Mouse (Mus musculus): Measurements from ENCODE around the gene Rere. TPM values are rescaled to one million over a fixed set of nuclear protein-coding genes. Genes with fewer than 3 reads are reported as not detected.

Rere gene
- total and polyA plus RNA-seq, 2 experiments from 2014 or later = 25.9 to 32.9 TPM

GRCm38 (mm10) chr4:150291900-150292299 lies 10.5 kb downstream of the Rere start:
- Histone ChIP-seq H3K27me3 (ENCODE audit: insufficient read depth, low read length) (no peaks in the 10 kb centered on the region), H3K4me3 (ENCODE audit: low read length) (no peak overlapping the region), H3K36me3 (ENCODE audit: insufficient read depth, low read length) (no peaks in the 10 kb centered on the region), H3K27ac (no peak overlapping the region), H3K4me1 (ENCODE audit: insufficient read depth, low read length) (no peaks in the 10 kb centered on the region), H3K4me2 (ENCODE audit: low read depth, low read length) (no peak overlapping the region), H3K9ac (replicated peaks; ENCODE audit: low read length) (no peak overlapping the region), H3K9me3 (ENCODE audit: low read length) (no peaks in the 10 kb centered on the region)
- no peak for DNase-seq (ENCODE audit: low spot score)
- peak; percentile 39 for TF ChIP-seq CTCF (IDR thresholded peaks at IDR 0.05; ENCODE audit: low read depth)
- WGBS = 93% methylated on average over 3 of the region's 3 CpGs
- no peak for ATAC-seq

- WGBS = 95% methylated on average over 7 of the region's 7 CpGs
- Histone ChIP-seq H3K27me3 (ENCODE audit: insufficient read depth, low read length) (no peaks in the 10 kb centered on the region), H3K36me3 (ENCODE audit: insufficient read depth, low read length) (no peaks in the 10 kb centered on the region), H3K9ac (replicated peaks; ENCODE audit: low read length) (no peak overlapping the region), H3K4me3 (ENCODE audit: low read length) (no peak overlapping the region), H3K4me1 (ENCODE audit: insufficient read depth, low read length) (no peaks in the 10 kb centered on the region), H3K9me3 (ENCODE audit: low read length) (no peaks in the 10 kb centered on the region), H3K27ac (no peak overlapping the region), H3K4me2 (ENCODE audit: low read depth, low read length) (no peak overlapping the region)
- DNase-seq (ENCODE audit: low spot score) (no peak), ATAC-seq (no peak)
- no peak for TF ChIP-seq CTCF (IDR thresholded peaks at IDR 0.05; ENCODE audit: low read depth)
Observed at GRCm38 (mm10) chr4:150294870-150295269, 13.4 kb downstream of the Rere start.

GRCm38 (mm10) chr4:150295966-150296365 lies 14.5 kb downstream of the Rere start:
- Histone ChIP-seq H3K9me3 (ENCODE audit: low read length) (no peaks in the 10 kb centered on the region), H3K9ac (replicated peaks; ENCODE audit: low read length) (no peak overlapping the region), H3K27me3 (ENCODE audit: insufficient read depth, low read length) (no peaks in the 10 kb centered on the region), H3K36me3 (ENCODE audit: insufficient read depth, low read length) (no peaks in the 10 kb centered on the region), H3K4me2 (ENCODE audit: low read depth, low read length) (no peak overlapping the region), H3K27ac (no peak overlapping the region), H3K4me3 (ENCODE audit: low read length) (no peak overlapping the region), H3K4me1 (ENCODE audit: insufficient read depth, low read length) (no peaks in the 10 kb centered on the region)
- ATAC-seq (no peak), DNase-seq (ENCODE audit: low spot score) (no peak)
- no peak for TF ChIP-seq CTCF (IDR thresholded peaks at IDR 0.05; ENCODE audit: low read depth)
- 96% methylated on average over 7 of the region's 7 CpGs for WGBS

DNA sequence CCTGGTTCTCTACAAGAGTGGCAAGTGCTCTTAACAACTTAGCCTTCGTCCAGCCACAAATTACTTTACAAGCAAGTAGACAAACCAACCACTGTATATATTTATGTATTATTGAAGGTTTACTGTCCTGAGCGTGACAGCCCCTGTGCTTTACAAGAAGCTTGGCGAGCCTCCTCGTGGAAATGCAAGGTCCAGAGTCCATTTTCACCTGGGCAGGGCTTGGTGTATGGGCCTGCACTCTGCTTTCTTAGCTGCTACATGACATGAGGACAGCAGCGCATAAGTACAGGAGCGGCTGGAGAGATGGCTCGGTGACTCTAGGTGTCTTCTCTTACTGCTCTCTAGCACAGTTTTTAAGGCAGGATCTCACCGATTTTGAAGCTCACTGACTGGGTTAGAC lies 21.3 kb downstream of the Rere start:
- H3K27ac ChIP-seq = no peak overlapping the region
- no peak for TF ChIP-seq CTCF (IDR thresholded peaks at IDR 0.05; ENCODE audit: low read depth)
- H3K4me1 ChIP-seq (ENCODE audit: insufficient read depth, low read length) = peaks cover 6% of the 10 kb centered on the region
- no peak overlapping the region for H3K4me2 ChIP-seq (ENCODE audit: low read depth, low read length)
- no peaks in the 10 kb centered on the region for H3K9me3 ChIP-seq (ENCODE audit: low read length)
- H3K9ac ChIP-seq (replicated peaks; ENCODE audit: low read length) = no peak overlapping the region
- DNase-seq (ENCODE audit: low spot score) (no peak), ATAC-seq (no peak)
- H3K4me3 ChIP-seq (ENCODE audit: low read length) = no peak overlapping the region
- WGBS = 94% methylated on average over 8 of the region's 8 CpGs
- no peaks in the 10 kb centered on the region for H3K27me3 ChIP-seq (ENCODE audit: insufficient read depth, low read length)
- no peaks in the 10 kb centered on the region for H3K36me3 ChIP-seq (ENCODE audit: insufficient read depth, low read length)

DNA sequence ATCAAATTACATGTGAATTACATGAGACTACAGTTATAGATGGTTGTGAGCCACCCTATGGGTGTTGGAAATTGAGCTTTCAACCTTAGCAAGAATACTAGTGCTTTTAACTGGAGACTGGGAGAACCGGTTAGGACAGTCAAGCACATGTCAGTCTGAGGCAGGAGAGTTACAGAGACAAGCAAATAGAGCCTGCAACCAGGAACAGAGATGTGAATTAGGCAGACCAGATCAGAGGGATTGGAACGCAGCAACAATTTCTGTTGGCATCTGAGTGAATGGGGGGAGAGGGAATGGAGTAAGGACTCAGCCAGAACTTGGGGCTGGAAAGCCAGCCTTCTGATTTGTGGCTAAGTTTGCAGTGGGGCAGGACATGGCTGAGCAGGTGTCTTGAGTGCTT lies 25.3 kb downstream of the Rere start:
- DNase-seq (ENCODE audit: low spot score) (no peak), ATAC-seq (no peak)
- Histone ChIP-seq H3K27me3 (ENCODE audit: insufficient read depth, low read length) (no peaks in the 10 kb centered on the region), H3K9me3 (ENCODE audit: low read length) (no peaks in the 10 kb centered on the region), H3K4me2 (ENCODE audit: low read depth, low read length) (no peak overlapping the region), H3K27ac (no peak overlapping the region), H3K36me3 (ENCODE audit: insufficient read depth, low read length) (no peaks in the 10 kb centered on the region), H3K4me3 (ENCODE audit: low read length) (no peak overlapping the region), H3K4me1 (ENCODE audit: insufficient read depth, low read length) (peaks cover 6% of the 10 kb centered on the region), H3K9ac (replicated peaks; ENCODE audit: low read length) (no peak overlapping the region)
- TF ChIP-seq CTCF (IDR thresholded peaks at IDR 0.05; ENCODE audit: low read depth) = no peak
- WGBS = 67% methylated on average over 2 of the region's 2 CpGs

DNA sequence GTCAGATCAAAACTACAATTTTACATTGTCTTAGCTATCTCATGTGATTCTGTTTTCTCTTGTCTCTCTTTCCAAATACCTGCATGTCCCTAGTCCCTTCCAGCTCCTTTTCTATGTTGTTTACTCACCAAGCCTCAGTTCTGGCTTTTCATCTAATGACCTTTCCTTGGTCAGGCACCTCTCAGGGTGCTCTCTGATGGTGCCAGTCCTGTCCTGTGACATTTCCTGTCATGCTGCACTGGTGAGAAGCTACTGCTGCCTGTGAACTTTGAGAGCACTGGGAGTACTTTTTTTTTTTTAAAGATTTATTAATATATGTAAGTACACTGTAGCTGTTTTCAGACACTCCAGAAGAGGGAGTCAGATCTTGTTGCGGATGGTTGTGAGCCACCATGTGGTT lies 25.8 kb downstream of the Rere start:
- H3K36me3 ChIP-seq (ENCODE audit: insufficient read depth, low read length) = no peaks in the 10 kb centered on the region
- H3K4me1 ChIP-seq (ENCODE audit: insufficient read depth, low read length) = peaks cover 6% of the 10 kb centered on the region
- H3K27ac ChIP-seq = no peak overlapping the region
- no peak overlapping the region for H3K4me3 ChIP-seq (ENCODE audit: low read length)
- TF ChIP-seq CTCF (IDR thresholded peaks at IDR 0.05; ENCODE audit: low read depth) = no peak
- WGBS = 100% methylated on average over 1 of the region's 1 CpGs
- ATAC-seq (no peak), DNase-seq (ENCODE audit: low spot score) (no peak)
- H3K9ac ChIP-seq (replicated peaks; ENCODE audit: low read length) = no peak overlapping the region
- H3K27me3 ChIP-seq (ENCODE audit: insufficient read depth, low read length) = no peaks in the 10 kb centered on the region
- H3K4me2 ChIP-seq (ENCODE audit: low read depth, low read length) = no peak overlapping the region
- no peaks in the 10 kb centered on the region for H3K9me3 ChIP-seq (ENCODE audit: low read length)

DNA sequence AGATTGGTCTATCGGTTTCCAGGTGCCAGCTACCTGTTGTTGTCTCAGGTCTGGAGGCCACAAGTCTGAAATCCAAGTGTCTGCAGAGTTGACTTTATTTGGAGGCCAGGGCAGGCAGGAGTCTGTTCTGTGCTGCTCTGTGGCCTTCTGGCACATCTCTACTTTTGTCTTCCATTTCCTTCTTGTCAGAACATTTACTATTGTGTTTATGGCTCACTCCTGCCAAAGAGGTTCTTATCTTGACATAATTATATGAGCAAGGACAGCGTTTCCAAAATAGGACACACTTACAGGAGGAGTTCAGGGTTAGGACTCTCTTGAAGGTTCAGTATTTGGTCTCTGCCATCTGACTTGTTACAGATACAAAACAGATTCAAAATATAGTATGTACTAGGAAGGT lies 30.0 kb downstream of the Rere start:
- H3K27me3 ChIP-seq (ENCODE audit: insufficient read depth, low read length) = no peaks in the 10 kb centered on the region
- ATAC-seq = no peak

More for the DNA sequence above, 30.0 kb downstream of the Rere start:
- Histone ChIP-seq H3K27ac (no peak overlapping the region), H3K4me2 (ENCODE audit: low read depth, low read length) (no peak overlapping the region), H3K4me3 (ENCODE audit: low read length) (no peak overlapping the region), H3K36me3 (ENCODE audit: insufficient read depth, low read length) (no peaks in the 10 kb centered on the region), H3K9ac (replicated peaks; ENCODE audit: low read length) (no peak overlapping the region), H3K9me3 (ENCODE audit: low read length) (no peaks in the 10 kb centered on the region), H3K4me1 (ENCODE audit: insufficient read depth, low read length) (no peaks in the 10 kb centered on the region)
- no peak for DNase-seq (ENCODE audit: low spot score)
- no peak for TF ChIP-seq CTCF (IDR thresholded peaks at IDR 0.05; ENCODE audit: low read depth)
- 80% methylated on average over 2 of the region's 2 CpGs for WGBS
